Mouse (Mus musculus) left cerebral cortex, adult 2 months (tissue): Measurements from ENCODE around the gene Atg14. TPM values are rescaled to one million over a fixed set of nuclear protein-coding genes. Genes with fewer than 3 reads are reported as not detected.

Experiments used
- DNase-seq, 2 experiments: peaks; one replicate each; pipeline ENCODE4 v3.0.0; 2021 to 2022; ENCODE audit warnings: low spot score in 2 of 2, mixed read lengths in 1 of 2; ENCODE audit errors: extremely low spot score in 1 of 2
- H3K27ac ChIP-seq: fragments of 200-600 bp; 2 replicates; pipeline ENCODE4 v1.8.1; 2022
- H3K4me3 ChIP-seq: fragments of 200-600 bp; 2 replicates; pipeline ENCODE4 v1.8.1; 2022
- CTCF ChIP-seq: fragments of 200-600 bp; IDR thresholded peaks from 2 replicates; pipeline ENCODE4 v1.8.1; 2022; ENCODE audit warnings: antibody characterized with exemption, mild to moderate bottlenecking, moderate library complexity
- intact Hi-C: fragments of 180-260 bp; cut with DNase I; formaldehyde crosslinking; loops from one replicate; pipeline ENCODE4 v1.15.1; 2025
- total RNA-seq, 2 experiments: library from RNA; stranded (reverse); gene quantifications; 2 replicates each; pipeline ENCODE4 v1.2.3; 2021

The Atg14 gene
- total RNA-seq, 2 experiments from 2014 or later, result 18.9 to 20.6 TPM

DNA sequence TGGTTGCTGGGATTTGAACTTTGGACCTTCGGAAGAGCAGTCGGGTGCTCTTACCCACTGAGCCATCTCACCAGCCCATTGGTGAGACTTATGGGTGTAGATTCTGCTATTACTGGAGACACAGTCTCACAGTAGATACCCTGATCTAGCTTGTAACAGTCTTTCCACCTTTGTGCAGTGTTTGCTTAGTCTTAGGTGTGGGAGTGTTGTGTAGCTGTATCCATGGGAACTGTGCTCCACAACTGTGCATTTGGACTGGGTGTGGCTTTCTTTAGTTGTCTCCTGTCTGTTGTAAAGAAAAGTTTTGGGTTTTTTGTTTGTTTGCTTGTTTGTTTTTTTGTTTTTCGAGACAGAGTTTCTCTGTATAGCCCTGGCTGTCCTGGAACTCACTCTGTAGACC lies 74.5 kb downstream of the Atg14 start:
- DNase-seq, result no peak
- TF ChIP-seq CTCF, result no peak
- no peak overlapping the region for H3K27ac ChIP-seq
- no peak overlapping the region for H3K4me3 ChIP-seq
- intact Hi-C loops, result no loop called here

DNA sequence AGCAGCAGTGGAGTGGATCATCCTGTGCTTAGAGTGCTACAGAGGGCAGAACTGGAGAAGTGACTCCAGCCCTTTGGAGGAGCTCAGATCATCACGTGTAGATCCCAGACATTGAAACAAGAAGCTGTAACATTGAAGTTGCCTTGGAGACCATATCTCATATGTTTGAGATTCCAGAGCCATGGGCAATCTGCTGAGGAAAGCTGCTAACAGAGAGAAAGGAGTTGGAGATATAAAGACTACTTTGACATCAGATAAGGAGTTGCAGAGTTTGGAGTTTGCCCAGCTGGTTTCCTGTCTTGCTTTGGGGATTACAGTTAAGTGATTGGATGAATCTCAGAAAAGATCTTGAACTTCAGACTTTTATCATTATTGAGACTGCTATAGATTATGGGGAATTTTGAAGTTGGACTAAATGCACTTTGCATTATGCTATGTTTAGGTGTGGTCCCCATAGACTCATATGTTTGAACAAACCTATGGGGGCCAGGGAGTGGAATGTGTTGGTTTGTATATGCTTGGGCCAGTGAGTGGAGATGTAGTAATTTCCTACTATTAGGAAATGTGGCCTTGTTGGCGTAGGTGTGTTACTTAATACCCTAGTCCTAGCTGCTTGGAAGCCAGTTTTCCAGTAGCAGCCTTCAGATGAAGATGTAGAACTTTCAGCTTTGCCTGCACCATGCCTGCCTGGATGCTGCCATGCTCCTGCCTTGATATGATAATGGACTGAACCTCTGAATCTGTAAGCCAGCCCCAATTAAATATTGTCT lies 76.7 kb downstream of the Atg14 start:
- no peak overlapping the region for H3K27ac ChIP-seq
- no peak for DNase-seq
- intact Hi-C loops, result no loop called here
- no peak for TF ChIP-seq CTCF
- H3K4me3 ChIP-seq, result no peak overlapping the region

Other genes starting within 250 kb of the Atg14 start
- under 1 TPM; 0.32 to 0.33 TPM for gene Lgals3, start 202.9 kb downstream of the Atg14 start, total RNA-seq
- under 1 TPM; 0.43 to 0.47 TPM for gene Dlgap5, start 152.2 kb downstream of the Atg14 start, total RNA-seq
- gene Fbxo34, start 120.2 kb downstream of the Atg14 start, total RNA-seq, result 100 to 1,000 TPM in 1 of 2 experiments, 10 to 100 TPM in 1; 86.6 to 110 TPM
- gene Ktn1, start 77.8 kb upstream of the Atg14 start, total RNA-seq, result 10 to 100 TPM; 93.8 to 97.0 TPM